Mouse (Mus musculus): Measurements from ENCODE around the gene Dcbld2. TPM values are rescaled to one million over a fixed set of nuclear protein-coding genes. Genes with fewer than 3 reads are reported as not detected.

Gene Dcbld2
- total and polyA plus RNA-seq, 2 experiments, result 1.1 to 1.9 TPM

DNA sequence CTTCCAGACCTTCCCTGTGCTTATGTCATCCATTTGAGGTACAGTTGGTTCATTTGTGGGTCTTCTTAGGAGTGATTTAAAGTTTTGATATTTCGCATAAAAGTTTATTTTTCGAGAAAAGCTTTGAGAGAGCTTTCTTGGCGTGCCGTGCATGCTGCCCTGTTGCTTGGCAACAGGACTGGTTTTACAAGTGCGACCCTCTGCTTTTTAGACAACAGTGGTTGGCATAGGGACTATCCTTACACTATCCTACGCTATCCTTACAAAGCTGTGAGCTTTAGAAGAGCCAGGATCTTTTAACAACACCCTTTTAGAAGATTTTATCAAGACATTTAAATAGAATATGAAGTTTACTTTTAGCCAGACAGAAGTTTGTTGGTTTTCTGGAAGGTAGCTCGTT lies 22.0 kb downstream of the Dcbld2 start:
- H3K27ac ChIP-seq (replicated peaks; ENCODE audit: insufficient read depth, low read depth, low read length), result no peak overlapping the region
- no peaks in the 10 kb centered on the region for H3K27me3 ChIP-seq (ENCODE audit: control insufficient read depth, insufficient read depth, low read length)
- H3K36me3 ChIP-seq (ENCODE audit: control insufficient read depth, insufficient read depth, low read length), result no peaks in the 10 kb centered on the region
- no peaks in the 10 kb centered on the region for H3K4me1 ChIP-seq (ENCODE audit: control insufficient read depth, insufficient read depth, low read length)
- 87% methylated on average over 7 of the region's 7 CpGs for WGBS
- H3K9ac ChIP-seq (ENCODE audit: low read depth, low read length), result no peak overlapping the region
- TF ChIP-seq CTCF (IDR thresholded peaks at IDR 0.05; ENCODE audit: low read depth, low read length) (no peak), POLR2A (IDR thresholded peaks at IDR 0.05; ENCODE audit: extremely low read depth, insufficient read depth, low read length) (no peak)
- no peak overlapping the region for H3K4me3 ChIP-seq (ENCODE audit: insufficient read depth, low read depth, low read length)
- no peak for DNase-seq (ENCODE audit: extremely low read depth, low read depth, low spot score)
- H3K79me2 ChIP-seq (ENCODE audit: control insufficient read depth, insufficient read depth, low read length), result no peaks in the 10 kb centered on the region

- no peak for TF ChIP-seq POLR2A (IDR thresholded peaks at IDR 0.05; ENCODE audit: extremely low read depth, insufficient read depth, low read length)
- TF ChIP-seq CTCF (IDR thresholded peaks at IDR 0.05; ENCODE audit: low read depth, low read length), result no peak
- no peak for DNase-seq (ENCODE audit: extremely low read depth, low read depth, low spot score)
- 94% methylated on average over 1 of the region's 1 CpGs for WGBS
- H3K36me3 ChIP-seq (ENCODE audit: control insufficient read depth, insufficient read depth, low read length), result no peaks in the 10 kb centered on the region
- H3K79me2 ChIP-seq (ENCODE audit: control insufficient read depth, insufficient read depth, low read length), result no peaks in the 10 kb centered on the region; the same call in 1 of the 2 replicates
- H3K9ac ChIP-seq (ENCODE audit: low read depth, low read length), result no peak overlapping the region
- no peak overlapping the region for H3K27ac ChIP-seq (replicated peaks; ENCODE audit: insufficient read depth, low read depth, low read length)
- H3K4me3 ChIP-seq (ENCODE audit: insufficient read depth, low read depth, low read length), result no peak overlapping the region
- H3K4me1 ChIP-seq (ENCODE audit: control insufficient read depth, insufficient read depth, low read length), result no peaks in the 10 kb centered on the region
- no peaks in the 10 kb centered on the region for H3K27me3 ChIP-seq (ENCODE audit: control insufficient read depth, insufficient read depth, low read length)
Measured at GRCm38 (mm10) chr16:58432384-58432783, 24.1 kb downstream of the Dcbld2 start.

DNA sequence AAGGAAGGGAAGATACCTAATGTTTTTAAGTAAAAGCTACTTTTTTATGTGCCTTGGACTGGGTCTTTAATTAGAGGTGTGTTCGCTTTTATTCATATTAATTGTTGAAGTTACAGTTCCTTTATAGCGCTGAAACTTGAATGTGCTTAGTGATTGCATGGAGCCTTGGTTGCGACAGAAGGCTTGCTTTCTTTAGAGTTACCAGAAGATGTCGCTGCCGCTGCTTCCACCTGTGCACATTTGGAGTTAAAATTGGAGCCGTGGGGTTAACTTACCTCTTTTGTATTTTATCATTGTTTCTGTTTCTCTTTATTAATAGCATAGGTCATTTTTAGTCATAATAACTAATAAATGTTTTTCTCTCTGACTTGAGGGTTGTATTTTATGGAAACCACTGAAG lies 36.5 kb downstream of the Dcbld2 start:
- Histone ChIP-seq H3K4me1 (ENCODE audit: control insufficient read depth, insufficient read depth, low read length) (no peaks in the 10 kb centered on the region), H3K4me3 (ENCODE audit: insufficient read depth, low read depth, low read length) (no peak overlapping the region), H3K27ac (replicated peaks; ENCODE audit: insufficient read depth, low read depth, low read length) (no peak overlapping the region), H3K27me3 (ENCODE audit: control insufficient read depth, insufficient read depth, low read length) (no peaks in the 10 kb centered on the region), H3K9ac (ENCODE audit: low read depth, low read length) (no peak overlapping the region), H3K79me2 (ENCODE audit: control insufficient read depth, insufficient read depth, low read length) (no peaks in the 10 kb centered on the region), H3K36me3 (ENCODE audit: control insufficient read depth, insufficient read depth, low read length) (no peaks in the 10 kb centered on the region)
- TF ChIP-seq POLR2A (IDR thresholded peaks at IDR 0.05; ENCODE audit: extremely low read depth, insufficient read depth, low read length) (no peak), CTCF (IDR thresholded peaks at IDR 0.05; ENCODE audit: low read depth, low read length) (peak; percentile 31; the same call in 1 of the 2 replicates)
- WGBS, result 56% methylated on average over 6 of the region's 6 CpGs
- no peak for DNase-seq (ENCODE audit: extremely low read depth, low read depth, low spot score)

GRCm38 (mm10) chr16:58446281-58447259 lies 38.3 kb downstream of the Dcbld2 start:
- no peak overlapping the region for H3K9ac ChIP-seq (ENCODE audit: low read depth, low read length)
- 93% methylated on average over 4 of the region's 4 CpGs for WGBS
- no peak overlapping the region for H3K4me3 ChIP-seq (ENCODE audit: insufficient read depth, low read depth, low read length)

DNA sequence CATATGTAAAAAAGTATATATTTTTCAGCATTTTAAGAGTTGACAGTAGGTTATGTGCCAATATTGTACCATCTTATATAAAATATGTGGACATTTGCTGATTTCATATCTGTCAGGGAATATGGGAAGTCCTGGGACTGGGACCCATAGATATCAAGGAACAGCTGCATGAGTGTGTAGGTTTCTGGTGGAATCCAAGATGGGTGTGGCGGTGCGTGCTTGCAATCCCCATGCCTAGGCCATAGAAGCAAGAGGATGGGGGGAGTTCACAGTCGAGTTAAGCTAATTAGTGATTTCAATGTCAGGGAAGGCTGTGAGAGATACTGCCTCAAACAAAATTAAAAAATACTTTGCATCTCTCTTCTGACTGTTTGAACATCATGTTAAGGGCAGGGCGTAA lies 40.8 kb downstream of the Dcbld2 start:
- H3K4me1 ChIP-seq (ENCODE audit: control insufficient read depth, insufficient read depth, low read length), result 0 out of 2 replicates have a peak, but pooled peaks cover 1% of the 10 kb centered on the region
- no peaks in the 10 kb centered on the region for H3K79me2 ChIP-seq (ENCODE audit: control insufficient read depth, insufficient read depth, low read length)
- H3K36me3 ChIP-seq (ENCODE audit: control insufficient read depth, insufficient read depth, low read length), result no peaks in the 10 kb centered on the region
- no peak for DNase-seq (ENCODE audit: extremely low read depth, low read depth, low spot score)
- no peaks in the 10 kb centered on the region for H3K27me3 ChIP-seq (ENCODE audit: control insufficient read depth, insufficient read depth, low read length)
- no peak overlapping the region; the same call in 1 of the 2 replicates for H3K27ac ChIP-seq (replicated peaks; ENCODE audit: insufficient read depth, low read depth, low read length)
- H3K9ac ChIP-seq (ENCODE audit: low read depth, low read length), result no peak overlapping the region
- 91% methylated on average over 4 of the region's 4 CpGs for WGBS
- no peak overlapping the region for H3K4me3 ChIP-seq (ENCODE audit: insufficient read depth, low read depth, low read length)
- TF ChIP-seq POLR2A (IDR thresholded peaks at IDR 0.05; ENCODE audit: extremely low read depth, insufficient read depth, low read length), result no peak
- TF ChIP-seq CTCF (IDR thresholded peaks at IDR 0.05; ENCODE audit: low read depth, low read length), result no peak

More at GRCm38 (mm10) chr16:58446281-58447259, 38.3 kb downstream of the Dcbld2 start:
- DNase-seq (ENCODE audit: extremely low read depth, low read depth, low spot score), result no peak
- Histone ChIP-seq H3K36me3 (ENCODE audit: control insufficient read depth, insufficient read depth, low read length) (no peaks in the 10 kb centered on the region), H3K79me2 (ENCODE audit: control insufficient read depth, insufficient read depth, low read length) (no peaks in the 10 kb centered on the region), H3K27ac (replicated peaks; ENCODE audit: insufficient read depth, low read depth, low read length) (no peak overlapping the region), H3K27me3 (ENCODE audit: control insufficient read depth, insufficient read depth, low read length) (no peaks in the 10 kb centered on the region), H3K4me1 (ENCODE audit: control insufficient read depth, insufficient read depth, low read length) (no peaks in the 10 kb centered on the region)
- TF ChIP-seq POLR2A (IDR thresholded peaks at IDR 0.05; ENCODE audit: extremely low read depth, insufficient read depth, low read length) (no peak), CTCF (IDR thresholded peaks at IDR 0.05; ENCODE audit: low read depth, low read length) (no peak)

DNA sequence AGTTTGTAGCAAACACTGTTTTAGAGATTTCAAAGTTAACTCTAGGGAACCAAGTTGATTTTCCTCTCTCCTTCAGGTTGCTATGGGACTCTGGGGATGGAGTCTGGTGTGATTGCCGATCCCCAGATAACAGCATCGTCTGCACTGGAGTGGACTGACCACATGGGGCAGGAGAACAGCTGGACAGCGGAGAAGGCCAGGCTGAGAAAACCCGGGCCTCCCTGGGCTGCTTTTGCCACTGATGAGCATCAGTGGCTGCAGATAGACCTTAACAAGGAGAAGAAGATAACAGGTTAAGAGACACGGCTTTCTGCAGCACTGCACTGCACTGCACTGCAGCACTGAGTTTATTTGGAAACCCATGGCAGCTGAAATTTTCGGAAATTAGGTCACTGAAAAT lies 42.4 kb downstream of the Dcbld2 start:
- Histone ChIP-seq H3K36me3 (ENCODE audit: control insufficient read depth, insufficient read depth, low read length) (no peaks in the 10 kb centered on the region), H3K4me3 (ENCODE audit: insufficient read depth, low read depth, low read length) (no peak overlapping the region), H3K4me1 (ENCODE audit: control insufficient read depth, insufficient read depth, low read length) (0 out of 2 replicates have a peak, but pooled peaks cover 1% of the 10 kb centered on the region), H3K9ac (ENCODE audit: low read depth, low read length) (no peak overlapping the region), H3K79me2 (ENCODE audit: control insufficient read depth, insufficient read depth, low read length) (no peaks in the 10 kb centered on the region), H3K27ac (replicated peaks; ENCODE audit: insufficient read depth, low read depth, low read length) (no peak overlapping the region), H3K27me3 (ENCODE audit: control insufficient read depth, insufficient read depth, low read length) (no peaks in the 10 kb centered on the region)
- TF ChIP-seq POLR2A (IDR thresholded peaks at IDR 0.05; ENCODE audit: extremely low read depth, insufficient read depth, low read length), result no peak
- no peak for TF ChIP-seq CTCF (IDR thresholded peaks at IDR 0.05; ENCODE audit: low read depth, low read length)
- 72% methylated on average over 6 of the region's 6 CpGs for whole genome bisulfite sequencing
- no peak for DNase-seq (ENCODE audit: extremely low read depth, low read depth, low spot score)

All from liver, adult 2 months (tissue).